Mouse (Mus musculus) kidney, postnatal 0 days (tissue): ENCODE results near the gene Tmem163. TPM values are rescaled to one million over a fixed set of nuclear protein-coding genes. Genes with fewer than 3 reads are reported as not detected.

Source experiments
- ATAC-seq: fragments of 200-750 bp; cut with Nextera tagmentation; replicated peaks from 2 replicates; pipeline ENCODE4 v1.8.0; 2017; ENCODE audit warnings: low read depth, moderate number of reproducible peaks, moderate TSS enrichment, moderate library complexity; ENCODE audit not compliant: low FRiP score
- DNase-seq: peaks from one replicate; pipeline ENCODE4 v3.0.0-alpha.2; 2016; ENCODE audit warnings: low spot score
- H3K27ac ChIP-seq: fragments of 300-500 bp; sonication (generic); 2 replicates; pipeline ENCODE4 v1.5.1; 2014; ENCODE audit warnings: mild to moderate bottlenecking
- H3K27me3 ChIP-seq: fragments of 300-500 bp; sonication (generic); 2 replicates; pipeline ENCODE4 v1.6.1; 2014; ENCODE audit warnings: low read length, mixed read lengths; ENCODE audit not compliant: insufficient read depth
- H3K36me3 ChIP-seq: fragments of 300-500 bp; sonication (generic); 2 replicates; pipeline ENCODE4 v1.6.1; 2014; ENCODE audit warnings: low read length, mixed read lengths; ENCODE audit not compliant: insufficient read depth
- H3K4me1 ChIP-seq: fragments of 300-500 bp; sonication (generic); replicated peaks from 2 replicates; pipeline ENCODE4 v1.6.1; 2014; ENCODE audit warnings: antibody characterized with exemption, low read length, mixed read lengths; ENCODE audit not compliant: insufficient read depth
- H3K4me2 ChIP-seq: fragments of 300-500 bp; sonication (generic); 2 replicates; pipeline ENCODE4 v1.6.1; 2014; ENCODE audit warnings: mild to moderate bottlenecking, low read length, moderate library complexity, mixed read lengths
- H3K4me3 ChIP-seq: fragments of 300-500 bp; sonication (generic); replicated peaks from 2 replicates; pipeline ENCODE4 v1.5.1; 2014; ENCODE audit warnings: low read depth, low read length
- H3K9ac ChIP-seq: fragments of 300-500 bp; sonication (generic); 2 replicates; pipeline ENCODE4 v1.6.1; 2014; ENCODE audit warnings: low read depth, low read length
- H3K9me3 ChIP-seq: fragments of 300-500 bp; sonication (generic); replicated peaks from 2 replicates; pipeline ENCODE4 v1.6.1; 2016; ENCODE audit warnings: low read length, inconsistent platforms, mixed read lengths
- CTCF ChIP-seq: IDR thresholded peaks from 2 replicates; pipeline ENCODE4 v1.5.1; 2016; ENCODE audit warnings: antibody characterized with exemption, low read depth, mild to moderate bottlenecking, moderate library complexity
- WGBS: fragments of 180-500 bp; shearing (Covaris S2); extraction: QIAGEN DNeasy Blood & Tissue Kit; methylation state at CpG from one replicate; pipeline ENCODE4 v1.1.7; 2014; 5-methylcytosine and 5-hydroxymethylcytosine counted together
- polyA plus RNA-seq: library from polyadenylated mRNA; unstranded; fragments of >200 nt; fragmentation: Nextera tagmentation; extraction: Ambion mirVana; gene quantifications from 2 replicates; pipeline ENCODE4 v1.2.1, GENCODE M21; 2015

The Tmem163 gene
- polyA plus RNA-seq, 1 experiment from 2014 or later: 2.1 TPM

DNA sequence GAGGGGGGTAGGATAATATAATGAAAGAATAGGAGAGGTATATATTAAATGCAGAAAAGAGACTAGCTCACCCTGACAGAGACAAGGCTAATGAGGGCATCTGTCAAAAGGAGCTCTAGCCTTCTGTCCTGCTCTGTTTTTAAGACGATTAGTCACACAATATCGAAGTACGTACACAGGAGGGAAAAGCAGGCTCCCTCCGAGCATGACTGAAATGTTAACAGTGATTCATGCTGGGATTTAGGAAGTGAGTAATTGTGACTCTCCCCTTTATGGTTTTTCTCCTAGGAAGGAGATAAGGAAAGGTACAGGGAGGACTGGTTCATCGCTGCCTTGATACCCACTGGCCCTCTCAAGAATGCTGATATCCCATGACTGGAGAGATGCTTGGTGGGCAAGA lies 57.0 kb downstream of the Tmem163 start:
- 78% methylated on average over 5 of the region's 5 CpGs for WGBS
- no peaks in the 10 kb centered on the region for H3K9me3 ChIP-seq
- no peak overlapping the region for H3K4me3 ChIP-seq
- H3K4me2 ChIP-seq: no peak overlapping the region
- H3K9ac ChIP-seq: no peak overlapping the region
- no peaks in the 10 kb centered on the region for H3K36me3 ChIP-seq
- TF ChIP-seq CTCF: no peak
- H3K27ac ChIP-seq: no peak overlapping the region
- no peaks in the 10 kb centered on the region for H3K27me3 ChIP-seq
- ATAC-seq (no peak), DNase-seq (no peak)
- no peaks in the 10 kb centered on the region for H3K4me1 ChIP-seq

DNA sequence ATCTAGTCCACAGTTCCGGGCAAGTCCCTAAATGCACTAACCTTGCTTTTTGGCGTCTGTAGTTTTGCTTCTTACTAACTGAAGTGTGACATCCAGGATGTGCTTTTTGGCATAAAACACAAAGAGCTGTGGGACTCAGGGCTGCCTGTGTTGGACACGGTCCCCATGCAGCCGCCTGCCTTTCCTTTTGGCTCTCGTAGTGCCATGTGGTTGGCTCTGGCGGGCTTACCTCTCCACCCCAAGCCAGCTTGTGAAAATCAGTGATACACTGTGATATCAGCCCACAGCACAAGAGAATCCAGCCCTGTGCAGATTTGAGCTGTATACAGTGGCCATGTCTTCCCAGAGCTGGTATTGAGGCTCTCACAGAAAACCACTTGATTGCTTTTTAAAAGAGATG lies 60.3 kb downstream of the Tmem163 start:
- Histone ChIP-seq H3K4me1 (no peaks in the 10 kb centered on the region), H3K9ac (no peak overlapping the region), H3K27ac (no peak overlapping the region), H3K4me3 (no peak overlapping the region), H3K36me3 (no peaks in the 10 kb centered on the region), H3K4me2 (no peak overlapping the region), H3K9me3 (no peaks in the 10 kb centered on the region), H3K27me3 (no peaks in the 10 kb centered on the region)
- TF ChIP-seq CTCF: no peak
- DNase-seq: no peak
- 76% methylated on average over 6 of the region's 6 CpGs for WGBS
- no peak for ATAC-seq

DNA sequence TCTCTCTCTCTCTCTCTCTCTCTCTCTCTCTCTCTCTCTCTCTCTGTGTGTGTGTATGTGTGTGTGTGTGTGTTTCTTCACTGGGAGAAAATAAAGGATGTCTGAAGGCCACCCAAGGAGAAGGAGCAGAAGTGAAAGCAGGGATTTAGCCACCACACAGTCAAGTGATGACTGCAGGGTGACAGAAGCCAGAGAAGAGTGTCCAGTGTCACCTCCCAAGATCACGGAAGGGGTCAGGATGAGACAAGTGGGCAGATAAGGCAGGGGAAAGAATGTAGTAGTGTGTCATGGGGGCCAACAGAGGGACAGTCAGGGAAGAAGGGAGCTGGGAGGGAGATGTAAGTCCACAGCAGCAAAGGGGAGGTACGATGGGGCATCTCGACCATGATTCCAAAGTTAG lies 69.0 kb downstream of the Tmem163 start:
- Histone ChIP-seq H3K4me1 (no peaks in the 10 kb centered on the region), H3K4me2 (no peak overlapping the region), H3K9me3 (no peaks in the 10 kb centered on the region), H3K27ac (no peak overlapping the region), H3K27me3 (no peaks in the 10 kb centered on the region), H3K9ac (no peak overlapping the region), H3K4me3 (no peak overlapping the region), H3K36me3 (no peaks in the 10 kb centered on the region)
- DNase-seq (no peak), ATAC-seq (no peak)
- 84% methylated on average over 3 of the region's 3 CpGs for WGBS
- no peak for TF ChIP-seq CTCF

DNA sequence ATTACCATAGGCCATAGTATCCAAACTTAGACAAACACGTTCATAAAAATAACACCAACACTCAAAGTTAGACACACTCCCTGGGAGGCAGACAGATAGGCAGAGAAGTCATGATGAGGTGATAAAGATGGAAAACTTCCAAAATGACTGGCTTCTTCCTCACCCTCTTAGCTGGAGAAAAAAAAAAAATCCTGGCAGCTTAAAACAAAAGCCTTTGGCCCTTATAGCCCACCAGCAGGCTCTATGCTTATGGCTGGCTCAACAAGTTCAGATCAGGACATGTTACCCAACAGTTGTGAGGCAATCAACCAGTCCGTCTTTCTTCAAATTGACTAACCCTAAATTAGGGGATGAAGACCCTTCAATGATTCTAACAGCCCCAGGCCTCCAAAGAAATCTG lies 69.5 kb downstream of the Tmem163 start:
- no peaks in the 10 kb centered on the region for H3K36me3 ChIP-seq
- no peak overlapping the region for H3K4me3 ChIP-seq
- WGBS: 77% methylated on average over 2 of the region's 2 CpGs
- no peak overlapping the region for H3K9ac ChIP-seq
- H3K4me2 ChIP-seq: no peak overlapping the region
- no peak overlapping the region for H3K27ac ChIP-seq
- TF ChIP-seq CTCF: no peak
- H3K4me1 ChIP-seq: no peaks in the 10 kb centered on the region
- no peak for DNase-seq
- H3K9me3 ChIP-seq: no peaks in the 10 kb centered on the region
- ATAC-seq: no peak
- H3K27me3 ChIP-seq: no peaks in the 10 kb centered on the region

DNA sequence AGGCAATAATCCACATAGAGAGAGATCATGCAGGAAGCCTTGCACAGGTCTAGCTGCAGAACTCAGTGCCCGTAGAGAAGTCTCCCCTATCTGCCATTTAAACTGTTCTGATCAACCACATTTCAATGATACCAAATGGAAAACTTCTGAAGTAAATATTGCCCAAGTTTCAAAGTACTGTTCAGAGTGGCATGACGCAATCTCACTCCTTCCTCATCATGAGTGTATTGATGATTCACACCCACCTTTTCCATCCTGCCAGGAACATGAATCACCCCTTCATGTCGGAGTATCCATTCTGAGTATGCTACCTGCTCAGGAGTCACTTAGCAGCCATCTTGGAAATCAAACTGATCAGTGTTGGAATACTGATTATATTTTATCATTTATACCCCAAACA lies 71.0 kb downstream of the Tmem163 start:
- Histone ChIP-seq H3K27ac (no peak overlapping the region), H3K9me3 (no peaks in the 10 kb centered on the region), H3K4me1 (no peaks in the 10 kb centered on the region), H3K4me3 (no peak overlapping the region), H3K27me3 (no peaks in the 10 kb centered on the region), H3K4me2 (no peak overlapping the region), H3K9ac (no peak overlapping the region), H3K36me3 (no peaks in the 10 kb centered on the region)
- 92% methylated on average over 3 of the region's 3 CpGs for WGBS
- no peak for DNase-seq
- ATAC-seq: no peak
- no peak for TF ChIP-seq CTCF

DNA sequence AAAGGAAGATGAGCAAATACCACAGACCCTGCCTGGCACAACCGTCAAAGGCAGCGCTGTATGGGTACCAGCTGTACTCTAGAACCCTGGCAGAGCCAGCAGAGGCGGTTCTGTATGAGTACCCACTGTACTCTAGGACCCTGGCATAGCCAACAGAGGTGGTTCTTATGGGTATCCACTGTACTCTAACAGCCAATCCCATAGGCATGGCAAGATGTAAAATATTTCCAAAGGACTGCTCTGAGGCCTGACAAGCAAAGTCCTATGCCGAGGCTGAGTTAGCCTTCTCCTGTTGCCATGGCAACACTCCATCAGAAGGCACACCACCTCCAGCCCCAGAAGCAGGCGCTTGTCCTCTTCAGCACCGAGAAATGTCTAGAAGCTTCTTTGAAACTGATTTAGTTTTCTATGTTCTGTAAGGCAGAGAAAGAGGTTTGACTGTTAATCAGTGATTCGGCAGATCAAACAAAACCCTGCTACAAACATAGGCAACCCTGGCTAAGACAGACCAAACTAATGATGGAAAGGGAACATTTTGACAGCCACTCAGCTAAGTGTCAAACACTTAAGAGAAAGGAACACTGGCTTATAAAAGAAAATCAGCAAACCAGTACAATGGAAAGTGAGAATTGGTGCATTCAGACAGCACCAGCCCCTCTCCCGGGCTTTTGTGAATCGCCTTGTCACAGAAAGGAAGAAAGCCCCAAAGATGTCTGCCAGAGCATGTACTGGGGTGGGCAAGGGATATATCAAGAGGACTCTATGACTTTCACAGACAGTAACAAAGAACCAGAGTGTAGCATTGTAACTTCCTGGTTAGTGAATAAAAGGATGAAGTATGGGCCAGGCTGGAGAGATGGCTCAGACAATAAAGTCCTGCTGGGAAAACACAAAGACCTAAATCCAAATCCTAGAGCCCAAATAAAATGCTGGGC lies 75.4 kb downstream of the Tmem163 start:
- WGBS: 80% methylated on average over 9 of the region's 9 CpGs
- Histone ChIP-seq H3K27ac (no peak overlapping the region), H3K9ac (no peak overlapping the region), H3K4me2 (no peak overlapping the region), H3K4me1 (no peaks in the 10 kb centered on the region), H3K4me3 (no peak overlapping the region), H3K9me3 (no peaks in the 10 kb centered on the region), H3K27me3 (no peaks in the 10 kb centered on the region), H3K36me3 (no peaks in the 10 kb centered on the region)
- ATAC-seq (no peak), DNase-seq (no peak)
- no peak for TF ChIP-seq CTCF
